Mouse (Mus musculus) cerebellum, adult 9-11 months (tissue): Measurements from ENCODE around the gene Kcnn1.
A peak's percentile ranks its signal among the peaks of the same experiment; 100 is the strongest.

ENCODE experiments used
- DNase-seq: peaks from one replicate; pipeline ENCODE4 v3.0.0; 2022

The Kcnn1 gene

GRCm38 (mm10) chr8:70862824-70863641 lies at the start of gene Kcnn1:
TSS of gene Kcnn1 (minus strand) at chr8:70863258.
- DNase-seq, result peak; percentile 50

- no peak for DNase-seq
Measured at GRCm38 (mm10) chr8:70911596-70911995, 48.5 kb upstream of the Kcnn1 start.

- no peak for DNase-seq
Measured at GRCm38 (mm10) chr8:70907518-70907917, 44.5 kb upstream of the Kcnn1 start.

GRCm38 (mm10) chr8:70905831-70906736 lies 43.0 kb upstream of the Kcnn1 start, which contains the start of gene Map1s:
TSS of gene Map1s (plus strand) at chr8:70905932.
- peak; percentile 88 for DNase-seq

- no peak for DNase-seq
Measured at GRCm38 (mm10) chr8:70905463-70905830, 42.4 kb upstream of the Kcnn1 start.

- DNase-seq, result no peak
Measured at GRCm38 (mm10) chr8:70904532-70904931, 41.5 kb upstream of the Kcnn1 start.

- no peak for DNase-seq
Measured at GRCm38 (mm10) chr8:70903582-70903981, 40.5 kb upstream of the Kcnn1 start.

- no peak for DNase-seq
Measured at GRCm38 (mm10) chr8:70903112-70903511, 40.1 kb upstream of the Kcnn1 start.

- DNase-seq, result no peak
Measured at GRCm38 (mm10) chr8:70902211-70902610, 39.2 kb upstream of the Kcnn1 start.

GRCm38 (mm10) chr8:70900872-70901387 lies 37.9 kb upstream of the Kcnn1 start:
- no peak for DNase-seq

GRCm38 (mm10) chr8:70899226-70899625 lies 36.2 kb upstream of the Kcnn1 start:
- DNase-seq, result peak; percentile 48

- DNase-seq, result peak; percentile 67
Measured at GRCm38 (mm10) chr8:70898661-70899198, 35.7 kb upstream of the Kcnn1 start.

GRCm38 (mm10) chr8:70897681-70898413 lies 34.8 kb upstream of the Kcnn1 start:
- DNase-seq, result peak; percentile 89

GRCm38 (mm10) chr8:70897021-70897680 lies 34.1 kb upstream of the Kcnn1 start, which contains the start of gene Rpl18a:
TSS of gene Rpl18a (minus strand) at chr8:70897412.
- peak; percentile 98 for DNase-seq

GRCm38 (mm10) chr8:70896316-70897020 lies 33.4 kb upstream of the Kcnn1 start:
- peak; percentile 63 for DNase-seq

- peak; percentile 64 for DNase-seq
Measured at GRCm38 (mm10) chr8:70895571-70896259, 32.7 kb upstream of the Kcnn1 start.

- no peak for DNase-seq
Measured at GRCm38 (mm10) chr8:70894771-70895545, 31.9 kb upstream of the Kcnn1 start.

- no peak for DNase-seq
Measured at GRCm38 (mm10) chr8:70894385-70894720, 31.3 kb upstream of the Kcnn1 start.

- DNase-seq, result peak; percentile 69
Measured at GRCm38 (mm10) chr8:70893656-70894384, 30.8 kb upstream of the Kcnn1 start.
